Mouse (Mus musculus): ENCODE measurements around the gene Nipsnap2. TPM values are rescaled to one million over a fixed set of nuclear protein-coding genes. Genes with fewer than 3 reads are reported as not detected.

The Nipsnap2 gene
- polyA plus RNA-seq, 1 experiment from 2014 or later = 92.5 TPM

DNA sequence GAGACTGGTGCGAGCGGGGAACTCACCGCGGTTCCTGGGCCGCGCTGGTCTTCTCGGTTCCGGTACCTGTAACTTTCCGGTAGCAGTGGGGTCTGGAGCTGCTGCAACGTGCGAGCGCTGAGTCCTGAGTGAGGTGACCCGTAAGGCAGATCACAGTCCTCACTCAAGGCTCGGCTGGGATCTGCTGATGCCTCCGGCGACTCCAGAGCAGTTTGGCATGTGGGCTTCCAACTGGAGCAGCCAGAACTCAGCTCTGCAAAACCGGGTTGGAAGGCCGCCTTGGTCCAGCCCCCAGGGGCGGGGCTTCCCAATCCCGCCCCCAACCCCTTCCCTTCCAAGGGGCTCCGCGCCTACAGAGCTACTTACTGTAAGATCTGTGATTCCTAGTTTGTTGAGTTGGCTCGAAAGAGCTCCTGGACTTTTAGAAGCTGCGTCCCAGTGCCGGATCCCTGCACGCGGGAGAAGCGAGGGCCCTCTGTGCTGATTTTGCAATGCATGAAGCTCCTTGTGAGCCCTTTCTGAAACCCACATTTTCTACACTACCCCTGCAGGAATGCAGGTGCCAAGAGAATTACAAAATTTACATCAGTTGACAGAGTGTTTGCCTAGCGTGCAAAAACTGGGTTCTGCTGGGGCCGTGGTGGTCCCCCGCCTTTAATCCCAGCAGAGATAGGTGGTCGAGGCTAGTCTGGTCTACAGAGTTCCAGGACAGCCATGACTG, 54.3 kb downstream of the Nipsnap2 start:
- peak overlapping the region; percentile 72 for H3K9ac ChIP-seq (ENCODE audit: low read length)
- H3K36me3 ChIP-seq (ENCODE audit: control insufficient read depth, insufficient read depth, low read length) = no peaks in the 10 kb centered on the region
- no peaks in the 10 kb centered on the region for H3K9me3 ChIP-seq (ENCODE audit: control insufficient read depth, low read length)
- H3K4me2 ChIP-seq (replicated peaks; ENCODE audit: low read depth) = peak overlapping the region; percentile 89
- WGBS = under 1% methylated on average over 32 of the region's 32 CpGs
- peak overlapping the region; percentile 57 for H3K4me3 ChIP-seq (ENCODE audit: low read depth, low read length)
- DNase-seq (ENCODE audit: low spot score) = peak; percentile 77
- peak; percentile 77 for ATAC-seq (ENCODE audit: low FRiP score, low TSS enrichment)
- H3K27ac ChIP-seq (replicated peaks) = peak overlapping the region; percentile 35; the same call in 1 of the 2 replicates
- no peak for TF ChIP-seq EP300 (optimal IDR thresholded peaks at IDR 0.05)
- TF ChIP-seq CTCF (IDR thresholded peaks at IDR 0.05; ENCODE audit: low read depth) = no peak
- no peaks in the 10 kb centered on the region for H3K4me1 ChIP-seq (replicated peaks; ENCODE audit: control insufficient read depth, insufficient read depth)
- no peaks in the 10 kb centered on the region for H3K27me3 ChIP-seq (ENCODE audit: control insufficient read depth, insufficient read depth, low read length)

DNA sequence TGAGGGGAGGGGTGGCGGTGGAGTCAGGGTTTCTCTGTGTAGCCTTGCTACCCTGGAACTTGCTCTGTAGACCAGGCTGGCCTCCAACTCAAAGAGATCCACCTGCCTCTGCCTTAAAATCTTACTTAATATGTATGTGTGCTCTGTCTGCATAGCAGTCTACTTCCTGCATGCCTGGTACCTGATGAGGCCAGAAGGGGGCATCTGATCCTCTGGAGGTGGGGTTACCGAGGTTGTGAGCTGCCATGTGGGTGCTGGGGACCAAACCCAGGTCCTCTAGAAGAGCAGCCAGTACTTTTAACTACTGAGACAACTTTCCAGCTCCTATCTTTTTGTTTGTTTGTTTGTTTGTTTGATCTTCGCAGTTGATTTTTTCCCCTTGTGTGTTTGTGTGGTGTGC, 55.3 kb downstream of the Nipsnap2 start:
- no peaks in the 10 kb centered on the region for H3K36me3 ChIP-seq (ENCODE audit: control insufficient read depth, insufficient read depth, low read length)
- H3K27ac ChIP-seq (replicated peaks) = no peak overlapping the region
- peak; percentile 26; the same call in 1 of the 2 replicates for TF ChIP-seq CTCF (IDR thresholded peaks at IDR 0.05; ENCODE audit: low read depth)
- TF ChIP-seq EP300 (optimal IDR thresholded peaks at IDR 0.05) = no peak
- no peak for DNase-seq (ENCODE audit: low spot score)
- no peak overlapping the region for H3K9ac ChIP-seq (ENCODE audit: low read length)
- 91% methylated on average over 3 of the region's 3 CpGs for WGBS
- H3K4me1 ChIP-seq (replicated peaks; ENCODE audit: control insufficient read depth, insufficient read depth) = no peaks in the 10 kb centered on the region
- no peaks in the 10 kb centered on the region for H3K27me3 ChIP-seq (ENCODE audit: control insufficient read depth, insufficient read depth, low read length)
- H3K9me3 ChIP-seq (ENCODE audit: control insufficient read depth, low read length) = no peaks in the 10 kb centered on the region
- H3K4me2 ChIP-seq (replicated peaks; ENCODE audit: low read depth) = no peak overlapping the region
- H3K4me3 ChIP-seq (ENCODE audit: low read depth, low read length) = no peak overlapping the region
- ATAC-seq (ENCODE audit: low FRiP score, low TSS enrichment) = no peak

DNA sequence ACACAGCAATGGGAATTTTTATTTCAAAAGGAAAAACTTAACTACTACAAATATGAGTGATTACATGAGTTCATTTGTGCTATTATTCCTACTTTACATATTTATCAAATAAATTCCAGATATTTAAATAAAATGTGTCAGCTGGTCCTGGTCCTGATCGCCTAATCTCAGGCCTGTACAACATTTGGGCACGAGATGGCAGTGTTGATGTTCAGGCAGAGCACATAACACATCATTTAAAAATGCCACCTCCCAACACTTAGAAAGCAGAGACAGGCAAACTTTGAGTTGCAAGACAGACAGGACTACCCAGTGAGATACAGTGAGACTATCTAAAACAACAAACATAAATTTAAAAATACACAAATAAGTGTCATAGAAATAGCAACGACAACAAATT, 57.3 kb downstream of the Nipsnap2 start:
- WGBS = 39% methylated on average over 3 of the region's 3 CpGs
- DNase-seq (ENCODE audit: low spot score) = peak; percentile 44
- ATAC-seq (ENCODE audit: low FRiP score, low TSS enrichment) = no peak

DNA sequence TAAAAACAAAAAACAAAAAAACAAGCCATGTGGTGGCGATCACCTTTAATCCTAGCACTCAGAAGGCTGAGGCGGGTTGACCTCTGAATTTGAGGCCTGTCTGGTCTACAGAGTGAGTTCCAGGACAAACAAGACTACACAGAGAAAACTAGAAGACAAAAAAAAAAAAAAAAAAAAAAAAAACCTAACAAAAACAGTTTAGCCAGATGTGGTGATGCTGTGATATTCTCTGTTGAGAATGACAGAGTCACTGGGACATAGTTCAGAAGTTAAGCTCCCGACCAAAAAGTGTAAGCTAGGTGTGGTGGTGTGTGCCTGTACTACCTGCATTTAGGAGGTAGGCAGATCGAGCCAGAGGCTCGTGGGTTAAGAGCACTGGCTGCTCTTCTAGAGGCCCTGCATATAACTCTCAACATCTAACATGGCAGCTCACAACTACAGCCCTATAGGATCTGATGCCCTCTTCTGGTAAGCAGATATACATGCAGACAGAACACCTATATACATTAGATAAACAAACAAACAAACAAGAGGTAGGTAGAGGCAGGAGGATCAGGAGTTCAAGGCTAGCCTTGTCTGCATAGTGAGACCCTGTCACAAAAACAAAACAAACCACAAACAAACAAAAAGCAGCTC, 60.5 kb downstream of the Nipsnap2 start:
- no peaks in the 10 kb centered on the region for H3K27me3 ChIP-seq (ENCODE audit: control insufficient read depth, insufficient read depth, low read length)
- ATAC-seq (ENCODE audit: low FRiP score, low TSS enrichment) = no peak

More for the DNA sequence above, 57.3 kb downstream of the Nipsnap2 start:
- Histone ChIP-seq H3K4me1 (replicated peaks; ENCODE audit: control insufficient read depth, insufficient read depth) (no peaks in the 10 kb centered on the region), H3K9ac (ENCODE audit: low read length) (no peak overlapping the region), H3K27ac (replicated peaks) (no peak overlapping the region), H3K4me2 (replicated peaks; ENCODE audit: low read depth) (no peak overlapping the region), H3K9me3 (ENCODE audit: control insufficient read depth, low read length) (no peaks in the 10 kb centered on the region), H3K27me3 (ENCODE audit: control insufficient read depth, insufficient read depth, low read length) (no peaks in the 10 kb centered on the region), H3K36me3 (ENCODE audit: control insufficient read depth, insufficient read depth, low read length) (no peaks in the 10 kb centered on the region), H3K4me3 (ENCODE audit: low read depth, low read length) (no peak overlapping the region)
- peak; percentile 79 for TF ChIP-seq CTCF (IDR thresholded peaks at IDR 0.05; ENCODE audit: low read depth)
- TF ChIP-seq EP300 (optimal IDR thresholded peaks at IDR 0.05) = no peak

DNA sequence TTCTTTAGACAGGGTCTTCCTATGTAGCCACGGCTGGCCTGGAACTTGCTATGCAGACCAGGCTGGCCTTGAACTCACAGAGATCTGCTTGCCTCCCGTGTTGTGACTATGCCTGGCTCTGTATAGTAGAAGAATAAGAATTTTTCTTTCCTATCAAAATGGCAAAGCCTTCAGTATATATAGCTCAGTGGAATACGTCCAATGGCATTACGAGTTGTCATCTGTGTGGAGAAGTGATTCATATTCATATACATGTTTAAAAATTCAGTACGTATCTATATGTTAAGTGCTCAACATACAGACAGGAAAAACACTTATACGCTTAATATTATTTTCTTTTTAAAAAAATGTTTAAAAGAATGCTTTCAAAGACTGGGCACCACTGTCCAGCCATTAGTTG, 61.3 kb downstream of the Nipsnap2 start:
- ATAC-seq (ENCODE audit: low FRiP score, low TSS enrichment) (no peak), DNase-seq (ENCODE audit: low spot score) (no peak)
- Histone ChIP-seq H3K9ac (ENCODE audit: low read length) (peak overlapping the region; percentile 76), H3K36me3 (ENCODE audit: control insufficient read depth, insufficient read depth, low read length) (peaks cover 13% of the 10 kb centered on the region), H3K9me3 (ENCODE audit: control insufficient read depth, low read length) (no peaks in the 10 kb centered on the region), H3K4me2 (replicated peaks; ENCODE audit: low read depth) (peak overlapping the region; percentile 65), H3K27ac (replicated peaks) (peak overlapping the region; percentile 99), H3K4me3 (ENCODE audit: low read depth, low read length) (peak overlapping the region; percentile 76), H3K4me1 (replicated peaks; ENCODE audit: control insufficient read depth, insufficient read depth) (no peaks in the 10 kb centered on the region), H3K27me3 (ENCODE audit: control insufficient read depth, insufficient read depth, low read length) (no peaks in the 10 kb centered on the region)
- 66% methylated on average over 6 of the region's 6 CpGs for WGBS
- TF ChIP-seq CTCF (IDR thresholded peaks at IDR 0.05; ENCODE audit: low read depth) (no peak), EP300 (optimal IDR thresholded peaks at IDR 0.05) (no peak)

More for the DNA sequence above, 60.5 kb downstream of the Nipsnap2 start:
- no peak overlapping the region for H3K9ac ChIP-seq (ENCODE audit: low read length)
- 93% methylated on average over 5 of the region's 5 CpGs for WGBS
- no peaks in the 10 kb centered on the region for H3K9me3 ChIP-seq (ENCODE audit: control insufficient read depth, low read length)
- H3K4me1 ChIP-seq (replicated peaks; ENCODE audit: control insufficient read depth, insufficient read depth) = no peaks in the 10 kb centered on the region
- no peak for DNase-seq (ENCODE audit: low spot score)
- H3K4me3 ChIP-seq (ENCODE audit: low read depth, low read length) = no peak overlapping the region
- no peak for TF ChIP-seq CTCF (IDR thresholded peaks at IDR 0.05; ENCODE audit: low read depth)
- TF ChIP-seq EP300 (optimal IDR thresholded peaks at IDR 0.05) = no peak
- H3K27ac ChIP-seq (replicated peaks) = no peak overlapping the region
- no peak overlapping the region for H3K4me2 ChIP-seq (replicated peaks; ENCODE audit: low read depth)
- H3K36me3 ChIP-seq (ENCODE audit: control insufficient read depth, insufficient read depth, low read length) = peaks cover 8% of the 10 kb centered on the region

Measured in stomach, postnatal 0 days (tissue).